1 mouse cellular context compared by ENCODE assay signal in genomic region chr19:29400466-29400865, GRCm38 (mm10).
TF ChIP-seq lines count a peak whose summit lies in the region.

No protein-coding gene starts in this region.

TF ChIP-seq in MEL, 35 proteins besides CTCF, POLR2A, EP300 and RAD21 (continued from another document):
- TF ChIP-seq MYB (IDR thresholded peaks at IDR 0.05; ENCODE audit: low read depth, low read length) (peak; percentile 85), UBTF (IDR thresholded peaks at IDR 0.05; ENCODE audit: borderline replicate concordance, insufficient read depth, low read depth, low read length) (no peak), BHLHE40 (IDR thresholded peaks at IDR 0.05; ENCODE audit: borderline replicate concordance, low read depth, low read length) (peak; percentile 73; the same call in 1 of the 2 replicates), RCOR1 (IDR thresholded peaks at IDR 0.05; ENCODE audit: low read depth, low read length) (peak; percentile 99), ZNF384 (IDR thresholded peaks at IDR 0.05; ENCODE audit: low read depth, low read length) (peak; percentile 62), POLR2AphosphoS2 (IDR thresholded peaks at IDR 0.05; ENCODE audit: low read length) (no peak), HCFC1 (IDR thresholded peaks at IDR 0.05; ENCODE audit: low read depth, low read length) (peak; percentile 61; the same call in 1 of the 2 replicates), TAL1 (IDR thresholded peaks at IDR 0.05; ENCODE audit: low read length) (peak; percentile 95), TBP (IDR thresholded peaks at IDR 0.05; ENCODE audit: low read depth, low read length) (peak; percentile 66), GABPA (IDR thresholded peaks at IDR 0.05; ENCODE audit: low read depth, low read length) (no peak), SMC3 (IDR thresholded peaks at IDR 0.05; ENCODE audit: low read depth, low read length) (peak; percentile 23), MYC (IDR thresholded peaks at IDR 0.05; ENCODE audit: low read depth, low read length) (peak; percentile 99), MAX (IDR thresholded peaks at IDR 0.05; ENCODE audit: low read length) (peak; percentile 89), SIN3A (IDR thresholded peaks at IDR 0.05; ENCODE audit: low read length) (peak; percentile 97), MAFK (IDR thresholded peaks at IDR 0.05; ENCODE audit: borderline replicate concordance, low read depth, low read length) (peak; percentile 83; the same call in 1 of the 2 replicates), MXI1 (IDR thresholded peaks at IDR 0.05; ENCODE audit: low read depth, low read length) (peak; percentile 96), JUND (IDR thresholded peaks at IDR 0.05; ENCODE audit: low read depth, low read length) (peak; percentile 88), ELF1 (IDR thresholded peaks at IDR 0.05; ENCODE audit: low read depth, low read length) (peak; percentile 78), E2F4 (IDR thresholded peaks at IDR 0.05; ENCODE audit: borderline replicate concordance, low read depth, low read length) (no peak), MEF2A (IDR thresholded peaks at IDR 0.05; ENCODE audit: extremely low read depth, insufficient replicate concordance, low read depth, low read length, poor library complexity, severe bottlenecking) (no peak; the same call in 1 of the 2 replicates), ETS1 (IDR thresholded peaks at IDR 0.05; ENCODE audit: low read depth, low read length) (peak; percentile 95)
